Mouse (Mus musculus) small intestine, adult 2 months (tissue): Measurements from ENCODE around the gene Gm28269. TPM values are rescaled to one million over a fixed set of nuclear protein-coding genes. Genes with fewer than 3 reads are reported as not detected.

Source experiments
- H3K27ac ChIP-seq: fragments of 200-500 bp; 2 replicates; pipeline ENCODE4 v1.5.1; 2012; ENCODE audit warnings: low read depth, low read length, control low read depth, inconsistent platforms; ENCODE audit not compliant: insufficient read depth
- H3K27me3 ChIP-seq: fragments of 200-500 bp; 2 replicates; pipeline ENCODE4 v1.6.1; 2012; ENCODE audit warnings: mild to moderate bottlenecking, moderate library complexity, low read length, inconsistent platforms; ENCODE audit not compliant: control insufficient read depth, insufficient read depth
- H3K36me3 ChIP-seq: fragments of 200-500 bp; 2 replicates; pipeline ENCODE4 v1.6.1; 2012; ENCODE audit warnings: mild to moderate bottlenecking, low read length, control low read depth, inconsistent platforms; ENCODE audit not compliant: control insufficient read depth, insufficient read depth
- H3K4me1 ChIP-seq: fragments of 200-500 bp; 2 replicates; pipeline ENCODE4 v1.6.1; 2012; ENCODE audit warnings: low read length, inconsistent platforms, mixed read lengths; ENCODE audit not compliant: control insufficient read depth, insufficient read depth, insufficient read length
- H3K4me3 ChIP-seq: fragments of 200-500 bp; 2 replicates; pipeline ENCODE4 v1.5.1; 2012; ENCODE audit warnings: low read depth, mild to moderate bottlenecking, control low read depth, inconsistent platforms, low read length, moderate library complexity
- CTCF ChIP-seq: fragments of 200-500 bp; IDR thresholded peaks from 2 replicates; pipeline ENCODE4 v1.5.1; 2012; ENCODE audit warnings: low read depth, mild to moderate bottlenecking, control low read depth, inconsistent platforms, low read length, moderate library complexity, mixed read lengths; ENCODE audit not compliant: insufficient replicate concordance, insufficient read length; ENCODE audit errors: extremely low read depth
- POLR2A ChIP-seq: fragments of 200-500 bp; IDR thresholded peaks from 2 replicates; pipeline ENCODE4 v1.6.1; 2012; ENCODE audit warnings: low read depth, mild to moderate bottlenecking, control low read depth, inconsistent platforms, low read length, moderate library complexity
- WGBS: fragments of 180-500 bp; shearing (Covaris S2); methylation state at CpG from one replicate; pipeline ENCODE4 v1.1.7; 2018; 5-methylcytosine and 5-hydroxymethylcytosine counted together
- polyA plus RNA-seq: library from polyadenylated mRNA; depleted of rRNA; stranded (reverse); fragments of >200 nt; gene quantifications from 2 replicates; pipeline ENCODE4 v1.2.3, GENCODE M21; 2012; rRNA removed

Gm28269 gene
- polyA plus RNA-seq, result not detected in 2 replicates

- H3K36me3 ChIP-seq, result no peaks in the 10 kb centered on the region
- H3K27ac ChIP-seq, result no peak within 1 kb of the TSS
- no peak within 1 kb of the TSS for H3K4me3 ChIP-seq
- TF ChIP-seq POLR2A, result no peak
- no peak for TF ChIP-seq CTCF
- no peaks in the 10 kb centered on the region for H3K27me3 ChIP-seq
- no peaks in the 10 kb centered on the region for H3K4me1 ChIP-seq
Measured at GRCm38 (mm10) chrX:21744997-21745396, at the start of gene Gm28269. Gene Gm28269 (minus strand): TSS chrX:21745097.

- Histone ChIP-seq H3K4me3 (no peak overlapping the region), H3K27ac (no peak overlapping the region), H3K36me3 (no peaks in the 10 kb centered on the region), H3K4me1 (no peaks in the 10 kb centered on the region), H3K27me3 (no peaks in the 10 kb centered on the region)
- TF ChIP-seq POLR2A, result no peak
- TF ChIP-seq CTCF, result no peak
- WGBS, result 88% methylated on average over 2 of the region's 2 CpGs
Measured at GRCm38 (mm10) chrX:21716885-21717284, 28.0 kb downstream of the Gm28269 start.

GRCm38 (mm10) chrX:21715293-21715692 is 29.6 kb downstream of the Gm28269 start:
- TF ChIP-seq CTCF, result no peak
- no peak for TF ChIP-seq POLR2A
- no peaks in the 10 kb centered on the region for H3K27me3 ChIP-seq
- 46% methylated on average over 5 of the region's 5 CpGs for WGBS
- H3K27ac ChIP-seq, result no peak overlapping the region
- H3K36me3 ChIP-seq, result no peaks in the 10 kb centered on the region
- no peak overlapping the region for H3K4me3 ChIP-seq
- no peaks in the 10 kb centered on the region for H3K4me1 ChIP-seq

- H3K27ac ChIP-seq, result no peak within 1 kb of the TSS
- no peaks in the 10 kb centered on the region for H3K36me3 ChIP-seq
- WGBS, result 42% methylated on average over 7 of the region's 7 CpGs
- no peak within 1 kb of the TSS for H3K4me3 ChIP-seq
- no peaks in the 10 kb centered on the region for H3K4me1 ChIP-seq
- TF ChIP-seq POLR2A, result no peak
- H3K27me3 ChIP-seq, result no peaks in the 10 kb centered on the region
Measured at GRCm38 (mm10) chrX:21714829-21715228, 30.1 kb downstream of the Gm28269 start, which contains the start of gene Slc6a14. Gene Slc6a14 (plus strand): TSS chrX:21714896.

GRCm38 (mm10) chrX:21704470-21704869 is 40.4 kb downstream of the Gm28269 start:
- H3K4me3 ChIP-seq, result no peak overlapping the region
- H3K36me3 ChIP-seq, result no peaks in the 10 kb centered on the region
- no peaks in the 10 kb centered on the region for H3K27me3 ChIP-seq
- no peak for TF ChIP-seq CTCF
- no peak for TF ChIP-seq POLR2A
- no peaks in the 10 kb centered on the region for H3K4me1 ChIP-seq
- H3K27ac ChIP-seq, result no peak overlapping the region
- 78% methylated on average over 1 of the region's 1 CpGs for whole genome bisulfite sequencing

- H3K4me3 ChIP-seq, result no peak overlapping the region
- TF ChIP-seq CTCF (no peak), POLR2A (no peak)
- no peak overlapping the region for H3K27ac ChIP-seq
- no peaks in the 10 kb centered on the region for H3K36me3 ChIP-seq
- H3K27me3 ChIP-seq, result no peaks in the 10 kb centered on the region
- H3K4me1 ChIP-seq, result no peaks in the 10 kb centered on the region
- 64% methylated on average over 4 of the region's 4 CpGs for WGBS
Measured at GRCm38 (mm10) chrX:21701646-21702045, 43.3 kb downstream of the Gm28269 start.

- no peak for TF ChIP-seq POLR2A
- no peaks in the 10 kb centered on the region for H3K27me3 ChIP-seq
- H3K4me3 ChIP-seq, result no peak overlapping the region
- H3K27ac ChIP-seq, result no peak overlapping the region
- WGBS, result 67% methylated on average over 3 of the region's 3 CpGs
- H3K4me1 ChIP-seq, result no peaks in the 10 kb centered on the region
- H3K36me3 ChIP-seq, result no peaks in the 10 kb centered on the region
Measured at GRCm38 (mm10) chrX:21695687-21696086, 49.2 kb downstream of the Gm28269 start.

DNA sequence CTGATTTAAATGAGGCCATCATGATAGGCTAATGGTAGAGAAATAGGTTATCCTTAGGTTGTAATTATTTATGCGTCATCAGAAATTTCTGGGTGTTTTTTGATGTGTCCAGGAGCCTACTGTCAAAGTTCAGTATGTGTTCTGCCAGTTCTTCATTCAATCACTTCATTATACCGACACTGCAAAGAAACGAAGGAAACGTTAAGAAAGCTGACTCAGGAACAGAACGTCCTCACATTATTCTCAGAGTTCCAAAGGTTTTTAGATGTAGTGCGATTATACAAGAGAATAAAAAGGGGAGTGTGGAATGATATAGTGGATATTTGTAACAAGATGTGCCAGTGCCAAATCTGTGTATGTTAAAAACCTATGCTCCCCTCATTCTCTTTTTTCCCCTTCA is 49.7 kb downstream of the Gm28269 start:
- Histone ChIP-seq H3K4me1 (no peaks in the 10 kb centered on the region), H3K27me3 (no peaks in the 10 kb centered on the region), H3K4me3 (no peak overlapping the region), H3K27ac (no peak overlapping the region), H3K36me3 (no peaks in the 10 kb centered on the region)
- TF ChIP-seq CTCF, result no peak
- TF ChIP-seq POLR2A, result no peak
- 80% methylated on average over 6 of the region's 6 CpGs for WGBS

Other genes with a start within 250 kb of the Gm28269 start
- gene Slc6a14, start 30.2 kb downstream of the Gm28269 start, polyA plus RNA-seq, result not detected in 2 replicates